Mouse (Mus musculus) G1E (cell line): ENCODE results near the gene Bok.

Source experiments
- CTCF ChIP-seq: IDR thresholded peaks from 2 replicates; pipeline ENCODE4 v1.5.1; 2012; ENCODE audit warnings: low read depth, low read length, inconsistent platforms, mixed read lengths
- GATA1 ChIP-seq: IDR thresholded peaks from 2 replicates; pipeline ENCODE4 v1.6.1; 2012; ENCODE audit warnings: borderline replicate concordance, low read length, inconsistent platforms, mixed read lengths
- GATA2 ChIP-seq: IDR thresholded peaks from 2 replicates; pipeline ENCODE4 v1.6.1; 2012; ENCODE audit warnings: low read depth, low read length, inconsistent platforms, borderline replicate concordance
- POLR2AphosphoS5 ChIP-seq: IDR thresholded peaks from 2 replicates; pipeline ENCODE4 v1.6.1; 2012; ENCODE audit warnings: low read depth, low read length, inconsistent platforms; ENCODE audit not compliant: insufficient replicate concordance
- TAL1 ChIP-seq: conservative IDR thresholded peaks from 2 replicates; pipeline ENCODE4 v1.6.1; 2012; ENCODE audit warnings: low read depth, low read length, inconsistent platforms, mixed read lengths

GRCm38 (mm10) chr1:93703472-93704048, 18.1 kb downstream of the Bok start:
- TF ChIP-seq CTCF (no peak), TAL1 (no peak), GATA1 (no peak), GATA2 (no peak), POLR2AphosphoS5 (no peak)
